Mouse (Mus musculus): Measurements from ENCODE around the gene Ralb. TPM values are rescaled to one million over a fixed set of nuclear protein-coding genes. Genes with fewer than 3 reads are reported as not detected.

Ralb gene
- total RNA-seq, 4 experiments from 2014 or later, result 61.0 to 78.5 (median 64.7) TPM

GRCm38 (mm10) chr1:119523826-119524225 lies 19.2 kb upstream of the Ralb start:
- DNase-seq, result no peak

- no peak for DNase-seq
Observed at GRCm38 (mm10) chr1:119523369-119523768, 18.8 kb upstream of the Ralb start.

- DNase-seq, result no peak
Observed at GRCm38 (mm10) chr1:119522726-119523125, 18.1 kb upstream of the Ralb start.

- DNase-seq, result no peak
Observed at GRCm38 (mm10) chr1:119521681-119522080, 17.1 kb upstream of the Ralb start.

GRCm38 (mm10) chr1:119521029-119521428 lies 16.4 kb upstream of the Ralb start:
- no peak for DNase-seq

- DNase-seq, result no peak
Observed at GRCm38 (mm10) chr1:119519286-119519685, 14.7 kb upstream of the Ralb start.

GRCm38 (mm10) chr1:119518786-119519185 lies 14.2 kb upstream of the Ralb start:
- DNase-seq, result no peak

- no peak for DNase-seq
Observed at GRCm38 (mm10) chr1:119518060-119518459, 13.5 kb upstream of the Ralb start.

GRCm38 (mm10) chr1:119510857-119511256 lies 6.3 kb upstream of the Ralb start:
- DNase-seq, result no peak

GRCm38 (mm10) chr1:119510409-119510808 lies 5.8 kb upstream of the Ralb start:
- no peak for DNase-seq

- DNase-seq, result peak; percentile 72
Observed at GRCm38 (mm10) chr1:119509474-119509873, 4.9 kb upstream of the Ralb start.

GRCm38 (mm10) chr1:119508548-119508947 lies 4.0 kb upstream of the Ralb start:
- no peak for DNase-seq

GRCm38 (mm10) chr1:119505951-119506350 lies 1.4 kb upstream of the Ralb start:
- DNase-seq, result no peak

- no peak for DNase-seq
Observed at GRCm38 (mm10) chr1:119503808-119504207, 786 bp downstream of the Ralb start.

GRCm38 (mm10) chr1:119503181-119503580 lies 1.4 kb downstream of the Ralb start:
- no peak for DNase-seq

- no peak for DNase-seq
Observed at GRCm38 (mm10) chr1:119502729-119503128, 1.9 kb downstream of the Ralb start.

GRCm38 (mm10) chr1:119501881-119502280 lies 2.7 kb downstream of the Ralb start:
- DNase-seq, result no peak

- DNase-seq, result no peak
Observed at GRCm38 (mm10) chr1:119499456-119499855, 5.1 kb downstream of the Ralb start.

- no peak for DNase-seq
Observed at GRCm38 (mm10) chr1:119498536-119499231, 5.9 kb downstream of the Ralb start.

GRCm38 (mm10) chr1:119497346-119498004 lies 7.1 kb downstream of the Ralb start:
- no peak for DNase-seq

- DNase-seq, result no peak
Observed at GRCm38 (mm10) chr1:119495396-119495775, 9.2 kb downstream of the Ralb start.

GRCm38 (mm10) chr1:119494712-119495395 lies 9.7 kb downstream of the Ralb start:
- peak; percentile 76 for DNase-seq

GRCm38 (mm10) chr1:119494024-119494711 lies 10.4 kb downstream of the Ralb start:
- DNase-seq, result no peak
